8 mouse cellular contexts compared by ENCODE assay signal in genomic region chr16:90830686-90831439, GRCm38 (mm10). TPM values are rescaled to one million over a fixed set of nuclear protein-coding genes. Genes with fewer than 3 reads are reported as not detected.
DNase-seq lines count a peak whose midpoint lies in the region; ATAC-seq and TF ChIP-seq lines count a peak whose summit lies in the region.

No protein-coding gene starts in this region.

- intact Hi-C loops in heart, postnatal 25 days (cut with DNase I): loop anchor here (2.0 to 5.0 kb wide), 3 partner anchors 36 to 94 kb away; no protein-coding TSS in a partner anchor

- no peak overlapping the region for H3K27ac ChIP-seq in ES-E14 (ENCODE audit: insufficient read depth, low read depth, low read length, poor library complexity, severe bottlenecking)
- H3K27ac ChIP-seq in forebrain, embryonic 15.5 days (replicated peaks): peak overlapping the region; percentile 48
- peak overlapping the region; percentile 48 for H3K27ac ChIP-seq in neural tube, embryonic 15.5 days (replicated peaks)

- WGBS in forebrain, embryonic 15.5 days: under 1% methylated on average over 66 of the region's 67 CpGs
- under 1% methylated on average over 67 of the region's 67 CpGs for WGBS in neural tube, embryonic 15.5 days

- no peaks in the 10 kb centered on the region for H3K9me3 ChIP-seq in ES-E14 (ENCODE audit: control insufficient read depth, insufficient read depth, low read depth, low read length)
- no peaks in the 10 kb centered on the region for H3K9me3 ChIP-seq in forebrain, embryonic 15.5 days
- no peaks in the 10 kb centered on the region for H3K9me3 ChIP-seq in neural tube, embryonic 15.5 days (replicated peaks)

- in situ Hi-C loops in ES-E14 (cut with MboI; ENCODE audit: low sequenced_read_pairs in 2 of 2, unreplicated experiment in 2 of 2): no loop called here

- no peaks in the 10 kb centered on the region for H3K27me3 ChIP-seq in forebrain, embryonic 15.5 days
- peaks cover 32% of the 10 kb centered on the region for H3K27me3 ChIP-seq in neural tube, embryonic 15.5 days (replicated peaks)

- peak overlapping the region; percentile 78 to 79 for H3K4me3 ChIP-seq in ES-E14 (ENCODE audit: insufficient read depth in 1 of 2, low read depth in 1 of 2, low read length in 2 of 2, poor library complexity in 1 of 2, severe bottlenecking in 1 of 2)
- peak overlapping the region; percentile 48 for H3K4me3 ChIP-seq in forebrain, embryonic 15.5 days
- peak overlapping the region; percentile 55 for H3K4me3 ChIP-seq in neural tube, embryonic 15.5 days (replicated peaks)

- H3K4me1 ChIP-seq in ES-E14 (ENCODE audit: control insufficient read depth in 2 of 2, insufficient read depth in 2 of 2, low read length in 2 of 2, poor library complexity in 1 of 2): no peaks in the 10 kb centered on the region
- H3K4me1 ChIP-seq in forebrain, embryonic 15.5 days: peaks cover 29% of the 10 kb centered on the region
- H3K4me1 ChIP-seq in neural tube, embryonic 15.5 days: peaks cover 29% of the 10 kb centered on the region

- H3K9ac ChIP-seq in ES-E14 (ENCODE audit: insufficient read depth, low read depth, low read length, poor library complexity, severe bottlenecking): peak overlapping the region; percentile 66
- peak overlapping the region; percentile 65 for H3K9ac ChIP-seq in forebrain, embryonic 15.5 days (replicated peaks)
- peak overlapping the region; percentile 58 for H3K9ac ChIP-seq in neural tube, embryonic 15.5 days (replicated peaks)

- H3K36me3 ChIP-seq in ES-E14 (ENCODE audit: control insufficient read depth, insufficient read depth, low read length, poor library complexity, severe bottlenecking): no peaks in the 10 kb centered on the region
- H3K36me3 ChIP-seq in forebrain, embryonic 15.5 days: no peaks in the 10 kb centered on the region
- H3K36me3 ChIP-seq in neural tube, embryonic 15.5 days: no peaks in the 10 kb centered on the region

- no peak for DNase-seq in ES-E14 (ENCODE audit: low read depth, low spot score)
- peak; percentile 89 for DNase-seq in cerebellum, adult 11-12 months
- DNase-seq in heart, postnatal 25 days (ENCODE audit: low spot score): peak; percentile 60
- DNase-seq in layer of hippocampus, adult 11-12 months (ENCODE audit: low spot score): peak; percentile 66
- DNase-seq in lung, adult 18-20 months: peak; percentile 89 to 93
- peak; percentile 55 for DNase-seq in testis, postnatal 14 days (ENCODE audit: low spot score)

- ATAC-seq in forebrain, embryonic 15.5 days (replicated peaks): peak; percentile 77
- peak; percentile 83 for ATAC-seq in neural tube, embryonic 15.5 days (ENCODE audit: low FRiP score)

- H3K4me2 ChIP-seq in forebrain, embryonic 15.5 days (replicated peaks): peak overlapping the region; percentile 90
- peak overlapping the region; percentile 100 for H3K4me2 ChIP-seq in neural tube, embryonic 15.5 days

TF ChIP-seq in ES-E14, 5 proteins besides CTCF, POLR2A, EP300 and RAD21:
- TF ChIP-seq MAFK (IDR thresholded peaks at IDR 0.05; ENCODE audit: insufficient read depth, low read depth, low read length) (no peak), ZNF384 (IDR thresholded peaks at IDR 0.05; ENCODE audit: low read depth, low read length) (no peak), HCFC1 (IDR thresholded peaks at IDR 0.05; ENCODE audit: borderline replicate concordance, insufficient read depth, low read length) (no peak), CHD2 (IDR thresholded peaks at IDR 0.05; ENCODE audit: low read depth, low read length) (no peak), ZC3H11A (IDR thresholded peaks at IDR 0.05; ENCODE audit: borderline replicate concordance, low read depth, low read length) (no peak)

RNA-seq across cellular contexts. Expression of gene Eva1c, which starts 4.3 kb away (rescaled TPM):
- total RNA-seq in ES-E14 (2012; rRNA removed): 1.1 and 2.0 TPM in 2 replicates
- 6.4 and 6.5 TPM in 2 replicates for polyA plus RNA-seq in forebrain, embryonic 15.5 days (2015; fragmentation: Nextera tagmentation; extraction: Ambion mirVana)
- total RNA-seq in heart, postnatal 25 days (2021): 1 to 10 TPM in 1 of 2 experiments, under 1 TPM in 1; 0.89 to 1.4 TPM
- 2.6 and 3.5 TPM in 2 replicates for polyA plus RNA-seq in neural tube, embryonic 15.5 days (2015; fragmentation: Nextera tagmentation; extraction: Ambion mirVana)

RNA-seq across cellular contexts. Expression of gene Urb1, which starts 20.6 kb away (rescaled TPM):
- 51.3 and 68.1 TPM in 2 replicates for total RNA-seq in ES-E14 (2012; rRNA removed)
- 10.0 and 11.8 TPM in 2 replicates for polyA plus RNA-seq in forebrain, embryonic 15.5 days (2015; fragmentation: Nextera tagmentation; extraction: Ambion mirVana)
- 1 to 10 TPM; 5.7 to 6.3 TPM for total RNA-seq in heart, postnatal 25 days (2021)
- polyA plus RNA-seq in neural tube, embryonic 15.5 days (2015; fragmentation: Nextera tagmentation; extraction: Ambion mirVana): 8.2 and 8.3 TPM in 2 replicates
